Mouse (Mus musculus): Measurements from ENCODE around the gene Neu3. TPM values are rescaled to one million over a fixed set of nuclear protein-coding genes. Genes with fewer than 3 reads are reported as not detected.
"Not testable (repeated sequence)": the region's sequence is repeated elsewhere in the genome, so short reads cannot be mapped to it uniquely, and the experiment has no call there.

Gene Neu3
- polyA plus RNA-seq, 1 experiment, result 2.2 TPM

DNA sequence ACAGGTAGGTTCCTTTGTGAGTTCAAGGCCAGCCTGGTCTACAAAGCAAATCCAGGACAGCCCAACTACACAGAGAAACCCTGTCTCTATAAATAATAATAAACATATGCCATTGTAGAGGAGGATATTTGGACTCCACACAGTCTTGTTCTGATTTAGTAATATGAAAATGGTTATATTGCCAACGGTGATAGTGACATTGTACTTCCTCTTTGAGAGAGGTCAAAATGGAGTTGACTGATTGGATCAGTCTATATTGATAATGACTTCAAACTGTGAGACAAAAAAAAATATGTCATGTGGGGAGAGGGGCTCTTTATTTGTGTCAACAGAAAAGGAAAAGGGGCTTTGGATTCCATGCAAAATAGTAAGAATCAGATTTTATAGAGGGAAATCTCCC, 22.9 kb downstream of the Neu3 start:
- no peak for DNase-seq
- 66% methylated on average over 1 of the region's 1 CpGs for WGBS
- no peaks in the 10 kb centered on the region for H3K27me3 ChIP-seq (replicated peaks; ENCODE audit: control insufficient read depth, insufficient read depth, low read length)
- no peaks in the 10 kb centered on the region for H3K4me1 ChIP-seq (ENCODE audit: control insufficient read depth, insufficient read depth, low read length)
- no peak overlapping the region for H3K4me3 ChIP-seq (ENCODE audit: insufficient read depth, low read depth, low read length)
- H3K36me3 ChIP-seq (ENCODE audit: control insufficient read depth, insufficient read depth, low read length), result no peaks in the 10 kb centered on the region
- H3K27ac ChIP-seq (ENCODE audit: insufficient read depth, low read depth, low read length), result no peak overlapping the region
- TF ChIP-seq POLR2A (IDR thresholded peaks at IDR 0.05; ENCODE audit: low read depth, low read length), result no peak
- TF ChIP-seq CTCF (conservative IDR thresholded peaks at IDR 0.05; ENCODE audit: insufficient read depth, insufficient read length, low read depth, low read length), result no peak

- H3K4me3 ChIP-seq (ENCODE audit: insufficient read depth, low read depth, low read length); DNase-seq; H3K27me3 ChIP-seq (replicated peaks; ENCODE audit: control insufficient read depth, insufficient read depth, low read length); H3K36me3 ChIP-seq (ENCODE audit: control insufficient read depth, insufficient read depth, low read length); H3K4me1 ChIP-seq (ENCODE audit: control insufficient read depth, insufficient read depth, low read length); H3K27ac ChIP-seq (ENCODE audit: insufficient read depth, low read depth, low read length): not testable (repeated sequence)
- WGBS, result 85% methylated on average over 3 of the region's 3 CpGs
Measured at GRCm38 (mm10) chr7:99804033-99804432, 24.2 kb downstream of the Neu3 start.

GRCm38 (mm10) chr7:99803535-99803934, 24.7 kb downstream of the Neu3 start:
- Histone ChIP-seq H3K4me1 (ENCODE audit: control insufficient read depth, insufficient read depth, low read length) (no peaks in the 10 kb centered on the region), H3K4me3 (ENCODE audit: insufficient read depth, low read depth, low read length) (no peak overlapping the region), H3K27me3 (replicated peaks; ENCODE audit: control insufficient read depth, insufficient read depth, low read length) (no peaks in the 10 kb centered on the region), H3K36me3 (ENCODE audit: control insufficient read depth, insufficient read depth, low read length) (no peaks in the 10 kb centered on the region), H3K27ac (ENCODE audit: insufficient read depth, low read depth, low read length) (no peak overlapping the region)
- no peak for DNase-seq
- WGBS, result 71% methylated on average over 8 of the region's 8 CpGs
- TF ChIP-seq POLR2A (IDR thresholded peaks at IDR 0.05; ENCODE audit: low read depth, low read length) (no peak), CTCF (conservative IDR thresholded peaks at IDR 0.05; ENCODE audit: insufficient read depth, insufficient read length, low read depth, low read length) (no peak)

GRCm38 (mm10) chr7:99799118-99799517, 29.1 kb downstream of the Neu3 start:
- 82% methylated on average over 7 of the region's 7 CpGs for WGBS
- DNase-seq, result no peak
- no peaks in the 10 kb centered on the region for H3K4me1 ChIP-seq (ENCODE audit: control insufficient read depth, insufficient read depth, low read length)
- H3K36me3 ChIP-seq (ENCODE audit: control insufficient read depth, insufficient read depth, low read length), result no peaks in the 10 kb centered on the region
- H3K4me3 ChIP-seq (ENCODE audit: insufficient read depth, low read depth, low read length), result no peak overlapping the region
- H3K27ac ChIP-seq (ENCODE audit: insufficient read depth, low read depth, low read length), result no peak overlapping the region
- no peaks in the 10 kb centered on the region for H3K27me3 ChIP-seq (replicated peaks; ENCODE audit: control insufficient read depth, insufficient read depth, low read length)
- no peak for TF ChIP-seq POLR2A (IDR thresholded peaks at IDR 0.05; ENCODE audit: low read depth, low read length)
- TF ChIP-seq CTCF (conservative IDR thresholded peaks at IDR 0.05; ENCODE audit: insufficient read depth, insufficient read length, low read depth, low read length), result no peak

GRCm38 (mm10) chr7:99797911-99798647, 30.1 kb downstream of the Neu3 start:
- H3K27ac ChIP-seq (ENCODE audit: insufficient read depth, low read depth, low read length), result no peak overlapping the region
- H3K36me3 ChIP-seq (ENCODE audit: control insufficient read depth, insufficient read depth, low read length), result no peaks in the 10 kb centered on the region
- TF ChIP-seq POLR2A (IDR thresholded peaks at IDR 0.05; ENCODE audit: low read depth, low read length), result no peak
- peak; percentile 56 for TF ChIP-seq CTCF (conservative IDR thresholded peaks at IDR 0.05; ENCODE audit: insufficient read depth, insufficient read length, low read depth, low read length)
- no peaks in the 10 kb centered on the region for H3K4me1 ChIP-seq (ENCODE audit: control insufficient read depth, insufficient read depth, low read length)
- DNase-seq, result peak; percentile 73
- no peak overlapping the region for H3K4me3 ChIP-seq (ENCODE audit: insufficient read depth, low read depth, low read length)
- WGBS, result 34% methylated on average over 6 of the region's 6 CpGs
- H3K27me3 ChIP-seq (replicated peaks; ENCODE audit: control insufficient read depth, insufficient read depth, low read length), result no peaks in the 10 kb centered on the region

- H3K27ac ChIP-seq (ENCODE audit: insufficient read depth, low read depth, low read length), result no peak overlapping the region
- H3K36me3 ChIP-seq (ENCODE audit: control insufficient read depth, insufficient read depth, low read length), result no peaks in the 10 kb centered on the region
- WGBS, result 75% methylated on average over 3 of the region's 3 CpGs
- H3K4me1 ChIP-seq (ENCODE audit: control insufficient read depth, insufficient read depth, low read length), result no peaks in the 10 kb centered on the region
- no peaks in the 10 kb centered on the region for H3K27me3 ChIP-seq (replicated peaks; ENCODE audit: control insufficient read depth, insufficient read depth, low read length)
- TF ChIP-seq POLR2A (IDR thresholded peaks at IDR 0.05; ENCODE audit: low read depth, low read length), result no peak
- no peak for TF ChIP-seq CTCF (conservative IDR thresholded peaks at IDR 0.05; ENCODE audit: insufficient read depth, insufficient read length, low read depth, low read length)
- H3K4me3 ChIP-seq (ENCODE audit: insufficient read depth, low read depth, low read length), result no peak overlapping the region
- no peak for DNase-seq
Measured at GRCm38 (mm10) chr7:99797261-99797660, 31.0 kb downstream of the Neu3 start.

DNA sequence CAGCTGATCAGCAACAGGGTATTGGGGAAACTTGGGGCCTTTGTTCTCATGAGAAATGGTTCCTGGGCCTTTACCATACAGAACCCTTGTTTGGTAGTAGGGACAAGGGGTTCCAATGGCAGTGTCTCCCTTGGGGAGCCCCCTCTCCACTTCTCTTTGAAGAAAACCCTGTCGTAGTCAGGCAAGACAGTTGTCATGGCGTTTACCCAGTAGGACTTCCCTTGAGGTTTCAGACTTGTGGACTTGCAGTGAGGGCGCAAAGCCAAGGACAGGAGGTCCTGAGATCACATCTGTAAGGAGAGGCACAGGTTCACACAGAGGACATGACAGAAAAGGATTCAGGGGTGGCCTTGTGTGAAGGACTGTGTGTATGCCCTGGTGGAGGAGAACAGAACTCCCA, 31.7 kb downstream of the Neu3 start:
- no peak for DNase-seq
- Histone ChIP-seq H3K27ac (ENCODE audit: insufficient read depth, low read depth, low read length) (no peak overlapping the region), H3K4me3 (ENCODE audit: insufficient read depth, low read depth, low read length) (no peak overlapping the region), H3K27me3 (replicated peaks; ENCODE audit: control insufficient read depth, insufficient read depth, low read length) (no peaks in the 10 kb centered on the region), H3K4me1 (ENCODE audit: control insufficient read depth, insufficient read depth, low read length) (no peaks in the 10 kb centered on the region), H3K36me3 (ENCODE audit: control insufficient read depth, insufficient read depth, low read length) (no peaks in the 10 kb centered on the region)
- WGBS, result 83% methylated on average over 3 of the region's 3 CpGs
- TF ChIP-seq POLR2A (IDR thresholded peaks at IDR 0.05; ENCODE audit: low read depth, low read length) (no peak), CTCF (conservative IDR thresholded peaks at IDR 0.05; ENCODE audit: insufficient read depth, insufficient read length, low read depth, low read length) (no peak)

Measured in kidney, adult 2 months (tissue).